Comparison of ENCODE assay signal across 13 mouse cellular contexts in the genomic region with DNA sequence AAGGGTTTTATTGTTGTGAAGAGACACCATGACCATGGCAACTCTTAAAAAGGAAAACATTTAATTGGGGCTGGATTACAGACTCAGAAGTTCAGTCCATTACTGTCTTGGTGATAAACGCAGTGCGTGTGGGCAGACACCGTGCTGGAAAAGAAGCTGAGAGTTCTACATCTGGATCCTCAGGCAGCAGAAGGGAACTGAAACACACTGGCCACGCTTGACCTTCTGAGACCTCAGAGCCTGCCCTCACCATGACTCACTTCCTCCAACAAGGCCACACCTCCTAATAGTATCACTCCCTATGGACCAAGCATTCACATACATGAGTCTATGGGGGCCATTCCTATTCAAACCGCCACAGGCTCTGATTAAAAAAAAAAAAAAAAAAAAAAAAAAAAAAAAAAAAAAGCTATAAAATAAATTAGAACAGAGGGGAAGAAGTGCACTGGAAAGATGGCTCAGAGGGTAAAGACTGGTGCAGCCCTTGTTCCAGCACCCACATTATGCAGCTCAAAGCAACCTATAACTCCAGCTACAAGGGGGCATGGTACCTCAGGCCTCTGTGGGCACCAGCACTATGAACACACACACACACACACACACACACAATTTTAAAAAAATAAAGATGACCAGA. TPM values are rescaled to one million over a fixed set of nuclear protein-coding genes. Genes with fewer than 3 reads are reported as not detected.
DNase-seq lines count a peak whose midpoint lies in the region; ATAC-seq and TF ChIP-seq lines count a peak whose summit lies in the region.
"Had no signal": no experiment of that assay in that cellular context is flagged by ENCODE, and none has a peak within 500 bp of the region (broad histone marks: within the 10 kb centered on the region; RNA-seq: fewer than 3 reads in every experiment).

No protein-coding gene starts in this region.

- 77% methylated on average over 5 of the region's 5 CpGs for WGBS in liver, adult 2 months
- WGBS in hindbrain, postnatal 0 days, result 74% methylated on average over 5 of the region's 5 CpGs

- no peaks in the 10 kb centered on the region for H3K27me3 ChIP-seq in liver, adult 2 months (ENCODE audit: control insufficient read depth, insufficient read depth, low read length)
- H3K27me3 ChIP-seq in megakaryocyte, embryonic 14.5 days (replicated peaks), result peaks cover 7% of the 10 kb centered on the region
- no peaks in the 10 kb centered on the region for H3K27me3 ChIP-seq in hindbrain, postnatal 0 days (ENCODE audit: insufficient read depth, low read length)
- H3K27me3 ChIP-seq: heart, embryonic 13.5 days; midbrain, embryonic 12.5 days had no signal

- TF ChIP-seq CTCF in liver, adult 2 months (IDR thresholded peaks at IDR 0.05; ENCODE audit: low read depth, low read length), result no peak
- no peak for TF ChIP-seq CTCF in hindbrain, postnatal 0 days (IDR thresholded peaks at IDR 0.05; ENCODE audit: low read depth)

- peak; percentile 35 for DNase-seq in embryo, embryonic 10.5 days (ENCODE audit: low spot score)
- DNase-seq in embryo, embryonic 11 days, result no peak
- peak; percentile 43 for DNase-seq in liver, adult 2 months (ENCODE audit: extremely low read depth, low read depth, low spot score)
- DNase-seq in liver (no peak), NIH3T3 (ENCODE audit: low read depth) (peak; percentile 74)
- DNase-seq in cerebellum, postnatal 14 days, result no peak
- DNase-seq in hindbrain, postnatal 0 days (ENCODE audit: low spot score), result no peak
- DNase-seq: cerebellum, adult 2 months; kidney, adult 8-10 months; thymus, adult 18-20 months had no signal

- H3K4me1 ChIP-seq in liver, adult 2 months (ENCODE audit: control insufficient read depth, insufficient read depth, low read length), result no peaks in the 10 kb centered on the region
- H3K4me1 ChIP-seq in megakaryocyte, embryonic 14.5 days, result peaks cover 53% of the 10 kb centered on the region
- no peaks in the 10 kb centered on the region for H3K4me1 ChIP-seq in hindbrain, postnatal 0 days (ENCODE audit: insufficient read depth, low read length)

- ATAC-seq in hindbrain, postnatal 0 days, result no peak

- peaks cover 4% of the 10 kb centered on the region; the same call in 1 of the 2 replicates for H3K9me3 ChIP-seq in megakaryocyte, embryonic 14.5 days
- H3K9me3 ChIP-seq in hindbrain, postnatal 0 days (ENCODE audit: low read length), result no peaks in the 10 kb centered on the region
- H3K9me3 ChIP-seq: heart, embryonic 13.5 days; midbrain, embryonic 12.5 days had no signal

- H3K36me3 ChIP-seq in liver, adult 2 months (ENCODE audit: control insufficient read depth, insufficient read depth, low read length), result no peaks in the 10 kb centered on the region
- H3K36me3 ChIP-seq in megakaryocyte, embryonic 14.5 days (replicated peaks; ENCODE audit: low read length), result no peaks in the 10 kb centered on the region
- no peaks in the 10 kb centered on the region for H3K36me3 ChIP-seq in hindbrain, postnatal 0 days (ENCODE audit: insufficient read depth, low read length)
- H3K36me3 ChIP-seq: heart, embryonic 13.5 days; midbrain, embryonic 12.5 days had no signal

- H3K79me2 ChIP-seq in liver, adult 2 months (ENCODE audit: control insufficient read depth, insufficient read depth, low read length), result no peaks in the 10 kb centered on the region

- no peak overlapping the region for H3K27ac ChIP-seq in liver, adult 2 months (replicated peaks; ENCODE audit: insufficient read depth, low read depth, low read length)
- H3K27ac ChIP-seq in hindbrain, postnatal 0 days, result no peak overlapping the region
- H3K27ac ChIP-seq: heart, embryonic 13.5 days; midbrain, embryonic 12.5 days had no signal

- no peak overlapping the region for H3K4me2 ChIP-seq in hindbrain, postnatal 0 days (ENCODE audit: low read depth, low read length)
- H3K4me2 ChIP-seq: heart, embryonic 13.5 days; midbrain, embryonic 12.5 days had no signal

- no peak overlapping the region for H3K4me3 ChIP-seq in liver, adult 2 months (ENCODE audit: insufficient read depth, low read depth, low read length)
- H3K4me3 ChIP-seq in megakaryocyte, embryonic 14.5 days (replicated peaks), result peak overlapping the region; percentile 56
- no peak overlapping the region for H3K4me3 ChIP-seq in hindbrain, postnatal 0 days (ENCODE audit: low read length)
- H3K4me3 ChIP-seq: heart, embryonic 13.5 days; midbrain, embryonic 12.5 days had no signal

- no peak overlapping the region for H3K9ac ChIP-seq in liver, adult 2 months (ENCODE audit: low read depth, low read length)
- no peak overlapping the region for H3K9ac ChIP-seq in hindbrain, postnatal 0 days (replicated peaks; ENCODE audit: low read length)
- H3K9ac ChIP-seq: heart, embryonic 13.5 days; midbrain, embryonic 12.5 days had no signal

- no peak for TF ChIP-seq POLR2A in liver, adult 2 months (IDR thresholded peaks at IDR 0.05; ENCODE audit: extremely low read depth, insufficient read depth, low read length)

RNA-seq across cellular contexts. Expression of gene Tmem107, which starts 8.3 kb away (rescaled TPM):
- 1.8 and 2.2 TPM in 2 replicates for total RNA-seq in liver, adult 2 months (2014; rRNA removed)
- 3.3 and 4.7 TPM in 2 replicates for polyA plus RNA-seq in liver, adult 2 months (2012; rRNA removed)
- 40.2 and 62.0 TPM in 2 replicates for polyA plus RNA-seq in megakaryocyte, embryonic 14.5 days (2012; ENCODE audit: insufficient read depth, low replicate concordance)
- 68.9 and 135 TPM in 2 replicates for total RNA-seq in hindbrain, postnatal 0 days (2014; rRNA removed)
- polyA plus RNA-seq in hindbrain, postnatal 0 days (2015; fragmentation: Nextera tagmentation; extraction: Ambion mirVana), result 28.6 and 34.1 TPM in 2 replicates

RNA-seq across cellular contexts. Expression of gene Vamp2, which starts 9.4 kb away (rescaled TPM):
- 5.2 and 6.4 TPM in 2 replicates for total RNA-seq in liver, adult 2 months (2014; rRNA removed)
- polyA plus RNA-seq in liver, adult 2 months (2012; rRNA removed), result 21.7 and 36.9 TPM in 2 replicates
- polyA plus RNA-seq in megakaryocyte, embryonic 14.5 days (2012; ENCODE audit: insufficient read depth, low replicate concordance), result 61.5 and 159 TPM in 2 replicates
- 146 and 148 TPM in 2 replicates for total RNA-seq in hindbrain, postnatal 0 days (2014; rRNA removed)
- polyA plus RNA-seq in hindbrain, postnatal 0 days (2015; fragmentation: Nextera tagmentation; extraction: Ambion mirVana), result 417 and 489 TPM in 2 replicates

RNA-seq across cellular contexts. Expression of gene Per1, which starts 16.1 kb away (rescaled TPM):
- 8.0 and 9.0 TPM in 2 replicates for total RNA-seq in liver, adult 2 months (2014; rRNA removed)
- 4.6 and 6.9 TPM in 2 replicates for polyA plus RNA-seq in liver, adult 2 months (2012; rRNA removed)
- 42.3 and 83.5 TPM in 2 replicates for polyA plus RNA-seq in megakaryocyte, embryonic 14.5 days (2012; ENCODE audit: insufficient read depth, low replicate concordance)
- 24.4 and 27.1 TPM in 2 replicates for total RNA-seq in hindbrain, postnatal 0 days (2014; rRNA removed)
- 11.9 and 15.9 TPM in 2 replicates for polyA plus RNA-seq in hindbrain, postnatal 0 days (2015; fragmentation: Nextera tagmentation; extraction: Ambion mirVana)

RNA-seq across cellular contexts. Expression of gene Borcs6, which starts 19.4 kb away (rescaled TPM):
- 6.1 and 6.5 TPM in 2 replicates for total RNA-seq in liver, adult 2 months (2014; rRNA removed)
- polyA plus RNA-seq in liver, adult 2 months (2012; rRNA removed), result 10.5 and 11.2 TPM in 2 replicates
- 60.9 and 88.1 TPM in 2 replicates for polyA plus RNA-seq in megakaryocyte, embryonic 14.5 days (2012; ENCODE audit: insufficient read depth, low replicate concordance)
- 25.4 and 40.8 TPM in 2 replicates for total RNA-seq in hindbrain, postnatal 0 days (2014; rRNA removed)
- 21.3 and 21.9 TPM in 2 replicates for polyA plus RNA-seq in hindbrain, postnatal 0 days (2015; fragmentation: Nextera tagmentation; extraction: Ambion mirVana)

RNA-seq across cellular contexts. Expression of gene Aurkb, which starts 33.5 kb away (rescaled TPM):
- 0.37 and 1.2 TPM in 2 replicates for total RNA-seq in liver, adult 2 months (2014; rRNA removed)
- polyA plus RNA-seq in liver, adult 2 months (2012; rRNA removed), result 0.34 and 0.66 TPM in 2 replicates
- 41.3 and 65.2 TPM in 2 replicates for polyA plus RNA-seq in megakaryocyte, embryonic 14.5 days (2012; ENCODE audit: insufficient read depth, low replicate concordance)
- total RNA-seq in hindbrain, postnatal 0 days (2014; rRNA removed), result 15.9 and 21.6 TPM in 2 replicates
- polyA plus RNA-seq in hindbrain, postnatal 0 days (2015; fragmentation: Nextera tagmentation; extraction: Ambion mirVana), result 24.8 and 26.3 TPM in 2 replicates

Comparison
In these comparisons a context has a peak if more than half of its experiments do, and no peak if none do; other contexts are left out.
1. DNase-seq: peak in embryo, embryonic 10.5 days (single experiment), liver, adult 2 months (single experiment) and NIH3T3 (single experiment); none in embryo, embryonic 11 days (single experiment), liver (single experiment), cerebellum, postnatal 14 days (0 of 2) and hindbrain, postnatal 0 days (single experiment).